Mouse (Mus musculus): Measurements from ENCODE around the gene Mgst1.

The Mgst1 gene

GRCm38 (mm10) chr6:138139930-138140329 is at the start of gene Mgst1:
Gene Mgst1, plus strand, starts transcription at chr6:138140316.
- no peak for DNase-seq

GRCm38 (mm10) chr6:138092432-138092831 is 47.7 kb upstream of the Mgst1 start:
- no peak for DNase-seq

- DNase-seq, result no peak
Measured at GRCm38 (mm10) chr6:138095060-138095459, 45.1 kb upstream of the Mgst1 start.

- no peak for DNase-seq
Measured at GRCm38 (mm10) chr6:138099646-138100045, 40.5 kb upstream of the Mgst1 start.

- DNase-seq, result no peak
Measured at GRCm38 (mm10) chr6:138101843-138102242, 38.3 kb upstream of the Mgst1 start.

GRCm38 (mm10) chr6:138102940-138103339 is 37.2 kb upstream of the Mgst1 start:
- DNase-seq, result no peak

GRCm38 (mm10) chr6:138104559-138104958 is 35.6 kb upstream of the Mgst1 start:
- no peak for DNase-seq

- DNase-seq, result no peak
Measured at GRCm38 (mm10) chr6:138117496-138117895, 22.6 kb upstream of the Mgst1 start.

- no peak for DNase-seq
Measured at GRCm38 (mm10) chr6:138128392-138129335, 11.5 kb upstream of the Mgst1 start.

GRCm38 (mm10) chr6:138130541-138130940 is 9.6 kb upstream of the Mgst1 start:
- DNase-seq, result no peak

GRCm38 (mm10) chr6:138140336-138140735 is 220 bp downstream of the Mgst1 start:
- DNase-seq, result peak in 1 of 2 experiments; percentile 1

- no peak for DNase-seq
Measured at GRCm38 (mm10) chr6:138141111-138141592, 1.0 kb downstream of the Mgst1 start.

- DNase-seq, result no peak
Measured at GRCm38 (mm10) chr6:138142604-138143003, 2.5 kb downstream of the Mgst1 start.

GRCm38 (mm10) chr6:138143450-138143849 is 3.3 kb downstream of the Mgst1 start:
- no peak for DNase-seq

GRCm38 (mm10) chr6:138153111-138153510 is 13.0 kb downstream of the Mgst1 start:
- DNase-seq, result peak; percentile 44 to 47

- no peak for DNase-seq
Measured at GRCm38 (mm10) chr6:138163920-138164319, 23.8 kb downstream of the Mgst1 start.

- peak in 1 of 2 experiments; percentile 4 for DNase-seq
Measured at GRCm38 (mm10) chr6:138171480-138172224, 31.5 kb downstream of the Mgst1 start.

Data from cerebellum, postnatal 36 days (tissue).